Mouse (Mus musculus) T-helper 2 cell (primary cell): ENCODE data around the gene Olfr816.
"Not testable (repeated sequence)": the region's sequence is repeated elsewhere in the genome, so short reads cannot be mapped to it uniquely, and the experiment has no call there.

Experiments used
- in situ Hi-C: fragments of 300-600 bp; cut with MboI, MseI; formaldehyde crosslinking; loops from one replicate; pipeline ENCODE4 v1.15.1; 2025; ENCODE audit warnings: high pct_unique_total_duplicates

Olfr816 gene

GRCm38 (mm10) chr10:129915497-129915896, at the start of gene Olfr816:
TSS of gene Olfr816 (minus strand) at chr10:129915597.
- in situ Hi-C loops = no loop called here

DNA sequence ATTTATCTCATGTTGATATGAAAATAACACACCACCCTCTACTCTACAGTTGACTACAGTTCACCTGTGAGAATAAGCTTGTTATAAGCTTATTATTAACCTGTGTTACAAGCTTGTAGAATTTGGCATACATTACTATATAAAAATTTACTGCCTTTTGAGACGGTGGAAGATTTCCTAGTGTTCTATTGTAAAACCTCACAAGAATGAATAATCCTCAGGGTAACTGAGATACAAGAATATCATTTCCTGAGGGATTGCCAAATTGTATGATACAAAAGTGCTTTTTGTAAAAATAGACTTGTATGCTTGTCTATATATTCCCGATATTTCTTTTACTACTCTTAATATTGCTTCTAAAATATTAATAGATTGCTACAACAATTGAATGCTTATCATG, 33.6 kb upstream of the Olfr816 start, which contains the start of gene Olfr818:
Olfr818 (minus strand) TSS at position 101 of the 400 bp plus-strand sequence.
- in situ Hi-C loops = no loop called here

- in situ Hi-C loops = not testable (repeated sequence)
These were observed 9.6 kb downstream of the Olfr816 start, which contains the start of gene Olfr815 for GRCm38 (mm10) chr10:129905767-129906166. TSS of gene Olfr815 (minus strand) at chr10:129905867.

GRCm38 (mm10) chr10:129885934-129886333, 29.5 kb downstream of the Olfr816 start:
- in situ Hi-C loops = no loop called here

DNA sequence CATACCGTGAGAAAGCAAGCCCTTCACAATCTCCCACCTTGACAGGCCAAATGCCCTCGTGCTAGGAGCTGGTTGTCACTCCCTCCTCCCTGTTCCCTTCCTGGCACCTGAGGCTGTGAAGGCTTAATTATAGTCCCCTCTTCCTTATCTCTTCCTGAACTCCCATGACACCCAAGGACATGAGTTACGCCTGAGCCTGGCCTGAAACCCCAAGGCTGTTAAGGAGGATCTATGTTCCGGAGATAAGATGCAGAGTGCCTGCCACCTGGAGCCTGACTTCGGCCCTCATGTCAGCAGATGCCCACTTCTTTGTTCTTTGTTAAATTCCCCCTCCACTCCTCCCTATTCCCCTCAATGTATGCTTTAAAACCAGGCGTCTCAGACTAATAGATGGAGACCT, 29.9 kb downstream of the Olfr816 start:
- in situ Hi-C loops = not testable (repeated sequence)

DNA sequence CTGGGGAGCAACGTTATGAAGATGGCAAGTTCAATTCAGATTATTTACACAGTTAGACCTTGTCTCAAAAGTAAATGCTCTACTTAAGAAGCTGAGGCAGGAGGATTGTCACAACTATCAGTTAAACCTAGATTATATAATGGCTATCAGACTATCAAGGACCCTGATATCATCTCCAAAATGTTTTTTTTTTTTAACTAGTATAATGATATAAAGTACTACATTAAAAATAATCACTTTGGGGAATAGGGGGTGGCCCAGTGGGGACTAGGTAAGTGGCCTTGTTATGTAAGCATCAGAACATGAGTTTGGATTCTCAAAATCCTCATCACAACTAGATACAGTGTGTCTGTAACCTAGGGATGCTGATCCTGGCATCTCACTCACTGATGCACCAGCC, 35.6 kb downstream of the Olfr816 start, which contains the start of gene Olfr814:
Olfr814 (minus strand) TSS at position 101 of the 400 bp plus-strand sequence.
- in situ Hi-C loops = not testable (repeated sequence)
